Mouse (Mus musculus): ENCODE data around the gene Fancd2.

Fancd2 gene

DNA sequence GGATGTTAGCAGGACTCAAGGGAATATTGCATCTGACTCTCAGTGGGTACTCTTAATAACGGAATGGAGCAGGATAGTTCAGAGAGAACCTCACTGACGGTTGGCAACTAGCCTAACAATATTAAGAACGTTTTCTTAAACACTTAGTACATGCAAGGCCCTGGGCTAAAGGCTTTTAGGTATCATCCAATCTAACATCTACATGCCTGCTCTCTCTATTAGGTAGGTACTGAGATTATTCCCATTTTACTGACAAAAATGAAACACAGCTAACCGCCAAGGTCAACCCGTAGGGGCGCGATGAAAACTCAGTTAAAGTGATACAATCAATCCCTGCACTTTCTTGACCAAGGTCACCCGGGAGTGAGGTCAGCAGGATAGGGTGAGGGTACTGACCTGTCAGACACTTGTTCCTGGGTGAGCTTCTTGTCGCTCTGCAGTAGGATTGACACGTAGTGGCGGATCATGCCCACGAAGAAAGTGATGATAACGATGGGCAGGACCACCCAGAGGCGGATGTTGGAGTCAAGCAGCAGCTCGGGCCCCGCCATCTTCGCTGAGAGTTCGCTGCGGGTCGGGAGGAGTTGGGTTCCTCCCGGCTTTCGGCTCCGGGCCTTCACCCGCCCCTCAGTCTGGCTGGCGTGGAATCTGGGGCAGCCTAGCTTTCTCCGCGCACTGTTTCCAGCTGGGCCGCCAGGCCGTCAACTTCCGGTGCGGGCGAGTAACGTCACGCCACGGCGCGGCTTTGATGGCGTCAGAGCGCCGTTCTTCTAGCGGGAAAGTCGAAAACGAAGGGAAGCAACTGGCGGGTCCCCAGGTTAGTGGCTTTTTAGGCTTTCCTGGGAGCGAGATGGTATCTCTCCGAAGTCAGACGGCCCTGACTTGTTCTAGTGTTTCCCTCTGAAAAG lies at the start of gene Fancd2, which contains the start of gene Emc3:
Gene Fancd2 (plus strand): TSS at position 751 of the 908 bp plus-strand sequence.
Gene Emc3 (minus strand): TSS at position 721 of the 908 bp plus-strand sequence.
- peak; percentile 89 to 98 for DNase-seq (ENCODE audit: inconsistent age in 2 of 2, low spot score in 1 of 2)

DNA sequence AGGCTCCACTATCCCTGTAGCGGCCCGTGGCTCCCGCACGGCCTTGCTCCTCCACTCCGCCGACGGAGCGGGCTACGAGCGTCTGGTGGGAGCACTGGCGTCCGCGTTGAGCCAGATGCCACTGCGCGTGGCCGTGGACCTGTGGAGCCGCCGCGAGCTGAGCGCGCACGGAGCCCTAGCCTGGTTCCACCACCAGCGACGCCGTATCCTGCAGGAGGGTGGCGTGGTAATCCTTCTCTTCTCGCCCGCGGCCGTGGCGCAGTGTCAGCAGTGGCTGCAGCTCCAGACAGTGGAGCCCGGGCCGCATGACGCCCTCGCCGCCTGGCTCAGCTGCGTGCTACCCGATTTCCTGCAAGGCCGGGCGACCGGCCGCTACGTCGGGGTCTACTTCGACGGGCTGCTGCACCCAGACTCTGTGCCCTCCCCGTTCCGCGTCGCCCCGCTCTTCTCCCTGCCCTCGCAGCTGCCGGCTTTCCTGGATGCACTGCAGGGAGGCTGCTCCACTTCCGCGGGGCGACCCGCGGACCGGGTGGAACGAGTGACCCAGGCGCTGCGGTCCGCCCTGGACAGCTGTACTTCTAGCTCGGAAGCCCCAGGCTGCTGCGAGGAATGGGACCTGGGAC lies 48.9 kb upstream of the Fancd2 start:
- peak in 1 of 2 experiments; percentile 67 for DNase-seq (ENCODE audit: inconsistent age in 2 of 2, low spot score in 1 of 2)

DNA sequence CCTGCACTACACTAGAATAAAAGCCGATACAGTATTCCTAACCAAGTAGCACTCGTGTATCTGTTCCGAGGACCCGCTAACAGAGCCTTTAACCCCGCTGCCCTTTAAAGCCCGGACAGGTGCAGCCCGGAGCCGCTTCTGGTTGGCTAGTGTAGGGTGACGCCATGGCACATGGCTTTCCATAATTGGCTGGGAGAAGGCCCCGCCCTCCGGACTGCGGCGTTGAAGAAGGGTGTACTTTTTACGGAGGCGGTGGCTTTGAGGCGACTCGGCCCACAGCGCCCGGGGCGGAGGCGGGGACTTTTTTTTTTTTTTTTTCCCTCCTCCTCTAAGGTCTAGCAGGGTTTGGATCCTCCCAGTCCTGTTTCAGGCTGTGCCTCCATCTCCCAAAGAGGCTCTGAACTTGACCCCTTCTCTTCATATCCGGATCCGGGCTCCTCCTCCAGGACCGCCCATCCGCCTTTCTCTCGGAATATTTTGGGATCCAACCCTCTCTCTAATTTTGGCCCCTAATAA lies 48.3 kb upstream of the Fancd2 start, which contains the start of gene Creld1:
Gene Creld1 (plus strand): TSS at position 198 of the 516 bp plus-strand sequence.
- DNase-seq (ENCODE audit: inconsistent age in 2 of 2, low spot score in 1 of 2) = peak; percentile 97 to 99

- peak in 1 of 2 experiments; percentile 57 for DNase-seq (ENCODE audit: inconsistent age in 2 of 2, low spot score in 1 of 2)
These were observed 47.8 kb upstream of the Fancd2 start for GRCm38 (mm10) chr6:113483729-113484128.

- DNase-seq (ENCODE audit: inconsistent age in 2 of 2, low spot score in 1 of 2) = peak in 1 of 2 experiments; percentile 66
These were observed 44.3 kb upstream of the Fancd2 start for GRCm38 (mm10) chr6:113487125-113487576.

DNA sequence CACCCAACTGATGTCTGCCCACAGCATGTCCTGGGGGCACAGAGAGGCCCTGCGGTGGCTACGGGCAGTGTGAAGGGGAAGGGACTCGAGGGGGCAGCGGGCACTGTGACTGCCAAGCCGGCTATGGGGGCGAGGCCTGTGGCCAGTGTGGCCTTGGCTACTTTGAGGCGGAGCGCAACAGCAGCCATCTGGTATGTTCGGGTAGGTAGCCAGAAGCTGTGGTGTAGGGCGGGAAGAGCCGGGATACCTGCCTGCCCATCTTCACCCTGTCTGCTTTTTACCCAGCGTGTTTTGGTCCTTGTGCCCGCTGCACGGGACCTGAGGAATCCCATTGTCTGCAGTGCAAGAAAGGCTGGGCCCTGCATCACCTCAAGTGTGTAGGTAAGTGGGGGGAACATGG lies 42.1 kb upstream of the Fancd2 start:
- DNase-seq (ENCODE audit: inconsistent age in 2 of 2, low spot score in 1 of 2) = no peak

DNA sequence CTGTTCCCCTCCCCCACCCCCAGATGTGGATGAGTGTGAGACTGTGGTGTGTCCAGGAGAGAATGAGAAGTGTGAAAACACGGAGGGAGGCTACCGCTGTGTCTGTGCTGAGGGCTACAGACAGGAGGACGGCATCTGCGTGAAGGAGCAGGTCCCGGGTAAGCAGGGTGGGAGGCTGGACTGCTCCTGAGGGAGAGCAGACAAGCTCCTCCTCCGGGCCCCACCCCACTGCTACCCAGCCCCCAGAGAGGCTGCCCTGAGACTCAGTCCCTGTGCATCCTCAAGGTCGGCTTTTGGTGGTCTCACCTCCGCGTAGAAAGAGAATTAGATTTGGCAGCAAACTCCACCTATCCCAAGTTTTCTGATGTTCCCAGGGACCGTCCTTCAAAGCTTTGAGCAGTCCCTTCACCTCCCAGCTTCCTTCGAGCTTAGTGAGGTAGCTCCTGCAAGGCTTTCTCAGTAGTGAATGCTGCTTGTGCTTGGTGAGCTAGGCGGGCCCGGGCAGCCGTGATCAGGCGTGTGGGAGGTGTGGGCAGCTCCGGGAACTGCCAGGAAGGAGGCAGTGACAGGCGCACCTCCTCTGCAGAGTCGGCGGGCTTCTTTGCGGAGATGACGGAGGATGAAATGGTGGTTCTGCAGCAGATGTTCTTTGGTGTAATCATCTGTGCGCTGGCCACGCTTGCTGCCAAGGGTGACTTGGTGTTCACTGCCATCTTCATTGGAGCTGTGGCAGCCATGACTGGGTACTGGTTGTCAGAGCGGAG lies 39.2 kb upstream of the Fancd2 start:
- no peak for DNase-seq (ENCODE audit: inconsistent age in 2 of 2, low spot score in 1 of 2)

DNA sequence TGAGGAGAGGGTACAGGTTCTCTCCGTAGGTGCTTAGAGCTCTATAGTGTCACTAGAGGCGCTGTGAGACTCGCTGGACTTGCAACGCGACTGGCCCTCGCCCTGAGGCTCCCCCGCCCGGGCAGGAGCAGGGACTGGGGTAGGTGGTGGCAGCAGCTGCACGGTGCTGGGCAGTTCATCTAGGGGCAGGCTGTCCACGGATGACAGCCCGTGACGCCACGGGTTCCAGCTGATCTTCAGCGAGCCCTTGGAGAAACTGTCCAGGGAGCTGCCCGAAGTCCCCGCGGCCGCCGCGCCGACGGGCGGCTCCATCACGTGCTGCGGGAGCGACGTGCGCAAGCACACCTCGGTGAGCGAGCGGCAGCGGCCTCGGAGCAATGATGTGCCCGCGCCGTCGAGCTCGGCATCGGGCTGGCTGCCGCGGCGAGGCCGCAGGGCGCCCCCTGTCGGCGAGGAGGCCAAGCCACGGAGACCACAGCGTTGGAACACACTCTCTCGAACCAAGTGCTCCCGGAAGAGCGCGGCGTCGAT lies 37.2 kb upstream of the Fancd2 start:
- DNase-seq (ENCODE audit: inconsistent age in 2 of 2, low spot score in 1 of 2) = peak; percentile 80 to 90

- no peak for DNase-seq (ENCODE audit: inconsistent age in 2 of 2, low spot score in 1 of 2)
These were observed 36.3 kb upstream of the Fancd2 start for GRCm38 (mm10) chr6:113495071-113495675.

- DNase-seq (ENCODE audit: inconsistent age in 2 of 2, low spot score in 1 of 2) = no peak
These were observed 32.1 kb upstream of the Fancd2 start for GRCm38 (mm10) chr6:113499346-113499745.

GRCm38 (mm10) chr6:113501388-113502084 lies 29.9 kb upstream of the Fancd2 start, which contains the start of gene Prrt3:
TSS of gene Prrt3 (minus strand) at chr6:113501931.
- DNase-seq (ENCODE audit: inconsistent age in 2 of 2, low spot score in 1 of 2) = no peak

DNA sequence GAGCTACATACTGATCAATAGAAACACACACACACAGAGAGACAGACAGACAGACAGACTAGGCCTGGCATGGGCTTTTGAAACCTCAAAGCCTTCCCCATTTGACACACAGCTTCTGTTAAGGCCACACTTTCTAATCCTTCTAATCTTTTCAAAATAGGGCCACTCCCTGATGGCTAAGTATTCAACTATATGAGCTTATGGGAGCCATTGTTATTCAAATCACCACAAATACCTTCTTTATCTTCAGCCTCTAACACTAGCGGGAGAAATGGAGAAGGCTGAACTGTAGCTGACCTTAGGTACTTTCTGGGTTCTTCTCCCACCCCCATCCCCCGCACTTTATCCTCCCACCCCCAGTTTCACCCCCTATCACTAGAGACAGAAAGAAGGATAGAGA lies 28.7 kb upstream of the Fancd2 start:
- no peak for DNase-seq (ENCODE audit: inconsistent age in 2 of 2, low spot score in 1 of 2)

- no peak for DNase-seq (ENCODE audit: inconsistent age in 2 of 2, low spot score in 1 of 2)
These were observed 25.8 kb upstream of the Fancd2 start for GRCm38 (mm10) chr6:113505689-113506088.

- DNase-seq (ENCODE audit: inconsistent age in 2 of 2, low spot score in 1 of 2) = no peak
These were observed 24.4 kb upstream of the Fancd2 start for GRCm38 (mm10) chr6:113507130-113507529.

DNA sequence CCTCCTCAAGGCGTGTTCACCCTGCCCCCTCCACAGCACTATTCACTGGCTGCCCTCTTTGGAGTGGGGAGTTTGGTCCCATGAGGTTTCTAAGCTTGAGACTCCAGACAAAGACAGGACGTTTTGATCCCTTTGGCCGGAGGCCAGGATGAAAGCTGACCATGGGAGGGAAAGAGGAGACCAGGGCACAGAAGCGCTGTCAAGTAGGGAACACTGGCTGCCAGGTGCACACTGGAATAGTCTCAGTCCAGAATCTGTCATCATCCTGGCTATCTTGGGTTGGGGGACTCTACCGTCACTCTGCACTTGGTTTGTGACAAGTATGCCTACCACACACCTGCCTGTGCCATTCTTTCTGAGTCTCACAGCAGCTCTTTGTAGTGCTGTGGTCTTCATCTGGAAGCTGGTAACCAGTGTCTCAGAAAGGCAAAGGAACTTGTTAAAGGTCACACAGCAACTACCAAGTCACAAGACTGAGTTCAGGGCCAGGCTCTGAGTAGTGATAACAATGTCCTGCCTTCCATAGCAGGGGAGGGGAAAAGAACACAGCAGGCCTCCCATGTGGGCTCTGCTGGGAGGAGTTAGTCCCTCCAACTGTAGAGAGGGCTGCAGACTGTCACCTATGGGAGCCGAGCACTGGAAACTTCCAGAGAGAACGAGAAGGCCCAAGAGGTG lies 23.1 kb upstream of the Fancd2 start:
- no peak for DNase-seq (ENCODE audit: inconsistent age in 2 of 2, low spot score in 1 of 2)

DNA sequence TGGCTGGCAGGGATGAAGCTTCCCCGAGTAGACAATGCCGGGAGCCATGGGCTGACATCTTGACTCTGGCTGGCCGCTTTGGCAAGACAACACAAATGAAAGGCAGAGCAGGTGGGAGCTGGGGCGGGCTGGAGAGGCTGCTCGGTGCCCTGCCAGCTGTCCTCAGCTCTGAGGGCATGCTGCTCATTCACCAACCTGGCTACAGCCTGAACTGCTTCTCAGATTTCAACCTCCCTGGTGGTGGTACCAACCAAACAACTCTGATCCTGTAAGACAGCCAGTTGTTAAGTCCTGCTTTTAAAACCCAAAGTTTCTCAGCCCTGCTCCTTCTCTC lies 22.6 kb upstream of the Fancd2 start:
- no peak for DNase-seq (ENCODE audit: inconsistent age in 2 of 2, low spot score in 1 of 2)

- DNase-seq (ENCODE audit: inconsistent age in 2 of 2, low spot score in 1 of 2) = peak in 1 of 2 experiments; percentile 72
These were observed 17.5 kb upstream of the Fancd2 start for GRCm38 (mm10) chr6:113513944-113514343.

DNA sequence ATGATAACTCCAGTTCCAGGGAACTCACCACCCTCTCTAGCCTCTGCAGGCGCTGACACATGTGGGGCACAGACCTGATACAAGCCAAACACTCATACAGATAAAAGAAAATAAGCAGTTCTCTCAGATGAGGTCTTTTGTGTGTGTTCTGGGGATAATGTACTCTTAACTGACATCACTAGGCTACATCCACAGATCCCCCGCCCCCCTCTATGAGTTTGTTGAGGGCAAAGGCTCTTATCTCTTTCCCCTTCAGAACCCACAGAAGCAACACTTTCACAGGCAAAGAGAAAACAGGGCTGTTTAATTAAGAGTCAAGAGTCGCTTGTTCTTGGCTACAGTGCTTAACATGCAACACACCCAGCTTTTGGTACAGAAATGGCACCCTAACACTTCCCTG lies 16.9 kb upstream of the Fancd2 start:
- no peak for DNase-seq (ENCODE audit: inconsistent age in 2 of 2, low spot score in 1 of 2)

DNA sequence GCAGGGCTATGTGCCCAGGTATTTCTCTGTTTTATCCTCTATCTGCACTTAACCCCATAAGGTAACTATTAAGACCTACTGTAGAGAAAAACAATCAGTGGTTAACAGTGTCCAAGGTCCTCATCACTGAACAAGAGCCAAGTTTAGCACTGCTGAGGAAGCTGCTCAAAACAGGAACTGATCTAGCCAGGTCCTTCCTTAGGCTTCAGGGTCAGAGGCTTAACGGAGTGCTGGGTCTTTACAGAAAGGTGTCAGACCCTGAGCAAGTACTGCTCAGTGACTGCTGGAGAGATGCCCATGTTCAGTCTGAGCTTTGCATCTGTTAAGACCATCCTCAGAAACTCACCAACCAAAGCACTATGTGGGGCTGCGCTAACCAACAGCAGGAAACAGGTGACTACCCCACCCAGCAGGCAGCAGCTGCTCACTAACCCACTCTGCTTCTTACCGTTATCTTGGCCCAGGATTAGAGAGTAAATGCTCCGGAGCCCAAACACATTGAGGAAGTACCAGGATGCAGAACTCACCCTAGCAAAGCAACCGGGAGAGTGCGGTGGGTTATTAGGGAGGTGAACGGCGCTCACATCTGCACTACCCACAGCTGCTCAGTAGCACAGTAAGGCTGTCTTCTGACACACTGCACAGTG lies 13.9 kb upstream of the Fancd2 start:
- no peak for DNase-seq (ENCODE audit: inconsistent age in 2 of 2, low spot score in 1 of 2)
